Mouse (Mus musculus) testis, adult 2 months (tissue): ENCODE measurements around the gene Npm3.

ENCODE experiments used
- CTCF ChIP-seq: fragments of 200-500 bp; IDR thresholded peaks from 2 replicates; pipeline ENCODE4 v1.5.1; 2012; ENCODE audit warnings: low read depth, mild to moderate bottlenecking, inconsistent platforms, low read length, moderate library complexity; ENCODE audit not compliant: control insufficient read depth, insufficient read depth, insufficient replicate concordance
- POLR2A ChIP-seq: fragments of 200-500 bp; IDR thresholded peaks from 2 replicates; pipeline ENCODE4 v1.6.1; 2012; ENCODE audit warnings: low read depth, mild to moderate bottlenecking, inconsistent platforms, low read length, moderate library complexity; ENCODE audit not compliant: control insufficient read depth

- no peak for TF ChIP-seq POLR2A
- TF ChIP-seq CTCF = no peak
Observed at GRCm38 (mm10) chr19:45743619-45744018, 5.8 kb downstream of the Npm3 start.
